Mouse (Mus musculus) midbrain, embryonic 16.5 days (tissue): Measurements from ENCODE around the gene Gde1. TPM values are rescaled to one million over a fixed set of nuclear protein-coding genes. Genes with fewer than 3 reads are reported as not detected.

Source experiments
- ATAC-seq: fragments of 200-750 bp; cut with Nextera tagmentation; 2 replicates; pipeline ENCODE4 v1.8.0; 2017; ENCODE audit warnings: moderate TSS enrichment
- H3K27ac ChIP-seq: fragments of 300-500 bp; sonication (generic); 2 replicates; pipeline ENCODE4 v1.5.1; 2014; ENCODE audit warnings: mild to moderate bottlenecking, low read length, mixed read lengths
- H3K27me3 ChIP-seq: fragments of 300-500 bp; sonication (generic); 2 replicates; pipeline ENCODE4 v1.6.1; 2014; ENCODE audit warnings: low read depth, low read length, mixed read lengths; ENCODE audit not compliant: control insufficient read depth, insufficient read depth
- H3K36me3 ChIP-seq: fragments of 300-500 bp; sonication (generic); 2 replicates; pipeline ENCODE4 v1.6.1; 2014; ENCODE audit warnings: mild to moderate bottlenecking, low read length, moderate library complexity, mixed read lengths; ENCODE audit not compliant: control insufficient read depth, insufficient read depth
- H3K4me1 ChIP-seq: fragments of 300-500 bp; sonication (generic); 2 replicates; pipeline ENCODE4 v1.6.1; 2014; ENCODE audit warnings: mild to moderate bottlenecking, low read length, mixed read lengths; ENCODE audit not compliant: control insufficient read depth, insufficient read depth
- H3K4me2 ChIP-seq: fragments of 300-500 bp; sonication (generic); 2 replicates; pipeline ENCODE4 v1.6.1; 2014; ENCODE audit warnings: mild to moderate bottlenecking, low read length, mixed read lengths
- H3K4me3 ChIP-seq: fragments of 300-500 bp; sonication (generic); 2 replicates; pipeline ENCODE4 v1.5.1; 2014; ENCODE audit warnings: low read depth, mild to moderate bottlenecking, low read length, moderate library complexity, mixed read lengths
- H3K9ac ChIP-seq: fragments of 300-500 bp; sonication (generic); 2 replicates; pipeline ENCODE4 v1.6.1; 2014; ENCODE audit warnings: low read depth, low read length, mixed read lengths
- H3K9me3 ChIP-seq: fragments of 300-500 bp; sonication (generic); replicated peaks from 2 replicates; pipeline ENCODE4 v1.6.1; 2014; ENCODE audit warnings: mild to moderate bottlenecking, low read length, mixed read lengths; ENCODE audit not compliant: control insufficient read depth, poor library complexity, severe bottlenecking
- WGBS: fragments of 180-500 bp; shearing (Covaris S2); extraction: QIAGEN DNeasy Blood & Tissue Kit; methylation state at CpG from one replicate; pipeline ENCODE4 v1.1.7; 2014; 5-methylcytosine and 5-hydroxymethylcytosine counted together
- polyA plus RNA-seq: library from polyadenylated mRNA; unstranded; fragments of >200 nt; fragmentation: Nextera tagmentation; extraction: Ambion mirVana; gene quantifications from 2 replicates; pipeline ENCODE4 v1.2.1, GENCODE M21; 2015

Gde1 gene
- polyA plus RNA-seq, 1 experiment from 2014 or later, result 206 TPM

GRCm38 (mm10) chr7:118650891-118651290, 54.7 kb downstream of the Gde1 start:
- Histone ChIP-seq H3K4me2 (no peak overlapping the region), H3K4me1 (no peaks in the 10 kb centered on the region), H3K9me3 (no peaks in the 10 kb centered on the region), H3K9ac (no peak overlapping the region), H3K27me3 (no peaks in the 10 kb centered on the region), H3K27ac (no peak overlapping the region), H3K4me3 (no peak overlapping the region), H3K36me3 (no peaks in the 10 kb centered on the region)
- 85% methylated on average over 1 of the region's 1 CpGs for WGBS
- no peak for ATAC-seq

- no peak for ATAC-seq
Measured at GRCm38 (mm10) chr7:118650119-118650518, 55.5 kb downstream of the Gde1 start.

GRCm38 (mm10) chr7:118649328-118649727, 56.2 kb downstream of the Gde1 start:
- H3K36me3 ChIP-seq, result no peaks in the 10 kb centered on the region
- no peak overlapping the region for H3K9ac ChIP-seq
- H3K9me3 ChIP-seq, result no peaks in the 10 kb centered on the region
- no peaks in the 10 kb centered on the region for H3K4me1 ChIP-seq
- no peak overlapping the region for H3K4me2 ChIP-seq
- no peak overlapping the region for H3K27ac ChIP-seq
- ATAC-seq, result no peak
- no peaks in the 10 kb centered on the region for H3K27me3 ChIP-seq
- 81% methylated on average over 7 of the region's 7 CpGs for WGBS
- no peak overlapping the region for H3K4me3 ChIP-seq

More at GRCm38 (mm10) chr7:118650119-118650518, 55.5 kb downstream of the Gde1 start:
- Histone ChIP-seq H3K9me3 (no peaks in the 10 kb centered on the region), H3K4me2 (no peak overlapping the region), H3K27me3 (no peaks in the 10 kb centered on the region), H3K36me3 (no peaks in the 10 kb centered on the region), H3K4me1 (no peaks in the 10 kb centered on the region), H3K27ac (no peak overlapping the region), H3K4me3 (no peak overlapping the region), H3K9ac (no peak overlapping the region)
- 91% methylated on average over 4 of the region's 4 CpGs for WGBS

- 96% methylated on average over 1 of the region's 1 CpGs for WGBS
- no peak overlapping the region for H3K9ac ChIP-seq
Measured at GRCm38 (mm10) chr7:118646237-118646636, 59.3 kb downstream of the Gde1 start.

More at GRCm38 (mm10) chr7:118646237-118646636, 59.3 kb downstream of the Gde1 start:
- Histone ChIP-seq H3K4me2 (no peak overlapping the region), H3K9me3 (no peaks in the 10 kb centered on the region), H3K36me3 (no peaks in the 10 kb centered on the region), H3K27me3 (no peaks in the 10 kb centered on the region), H3K27ac (no peak overlapping the region), H3K4me3 (no peak overlapping the region), H3K4me1 (no peaks in the 10 kb centered on the region)
- no peak for ATAC-seq

Other genes with a start within 250 kb of the Gde1 start
- 0.39 and 0.75 TPM in 2 replicates for gene Itpripl2, start 213.8 kb downstream of the Gde1 start, polyA plus RNA-seq
- 79.8 and 81.4 TPM in 2 replicates for gene Coq7, start 172.4 kb downstream of the Gde1 start, polyA plus RNA-seq
- gene Tmc7, start 121.0 kb downstream of the Gde1 start, polyA plus RNA-seq, result 6.3 and 7.3 TPM in 2 replicates
- gene Tmc5, start 108.5 kb downstream of the Gde1 start, polyA plus RNA-seq, result 0.18 and 0.24 TPM in 2 replicates
- 33.1 and 40.4 TPM in 2 replicates for gene Ccp110, start 6.8 kb upstream of the Gde1 start, polyA plus RNA-seq
- 102 and 113 TPM in 2 replicates for gene Vps35l, start 34.4 kb upstream of the Gde1 start, polyA plus RNA-seq
- 4.7 and 4.8 TPM in 2 replicates for gene Iqck, start 150.0 kb upstream of the Gde1 start, polyA plus RNA-seq
- gene Knop1, start 150.5 kb upstream of the Gde1 start, polyA plus RNA-seq, result 54.9 and 61.0 TPM in 2 replicates